Mouse (Mus musculus) heart, embryonic 16.5 days (tissue): ENCODE measurements around the gene Srgn. TPM values are rescaled to one million over a fixed set of nuclear protein-coding genes. Genes with fewer than 3 reads are reported as not detected.

Experiments used
- ATAC-seq: fragments of 200-750 bp; cut with Nextera tagmentation; replicated peaks from 2 replicates; pipeline ENCODE4 v1.8.0; 2017; ENCODE audit warnings: moderate number of reproducible peaks; ENCODE audit not compliant: insufficient read depth, low FRiP score; ENCODE audit errors: extremely low read depth
- H3K27ac ChIP-seq: fragments of 300-500 bp; sonication (generic); 2 replicates; pipeline ENCODE4 v1.5.1; 2014; ENCODE audit warnings: mild to moderate bottlenecking, low read length, control low read depth, moderate library complexity
- H3K27me3 ChIP-seq: fragments of 300-500 bp; sonication (generic); 2 replicates; pipeline ENCODE4 v1.6.1; 2014; ENCODE audit warnings: low read length, mixed read lengths; ENCODE audit not compliant: control insufficient read depth, insufficient read depth
- H3K36me3 ChIP-seq: fragments of 300-500 bp; sonication (generic); 2 replicates; pipeline ENCODE4 v1.6.1; 2014; ENCODE audit not compliant: control insufficient read depth, insufficient read depth
- H3K4me1 ChIP-seq: fragments of 300-500 bp; sonication (generic); 2 replicates; pipeline ENCODE4 v1.6.1; 2014; ENCODE audit warnings: low read length, mixed read lengths; ENCODE audit not compliant: control insufficient read depth, insufficient read depth
- H3K4me2 ChIP-seq: fragments of 300-500 bp; sonication (generic); 2 replicates; pipeline ENCODE4 v1.6.1; 2014; ENCODE audit warnings: low read depth, mild to moderate bottlenecking, control low read depth, low read length
- H3K4me3 ChIP-seq: fragments of 300-500 bp; sonication (generic); 2 replicates; pipeline ENCODE4 v1.5.1; 2014; ENCODE audit warnings: mild to moderate bottlenecking, control low read depth, low read length
- H3K9ac ChIP-seq: fragments of 300-500 bp; sonication (generic); 2 replicates; pipeline ENCODE4 v1.6.1; 2014; ENCODE audit warnings: low read length, control low read depth
- H3K9me3 ChIP-seq: fragments of 300-500 bp; sonication (generic); replicated peaks from 2 replicates; pipeline ENCODE4 v1.6.1; 2016; ENCODE audit warnings: low read length; ENCODE audit not compliant: control insufficient read depth
- WGBS: fragments of 180-500 bp; shearing (Covaris S2); extraction: QIAGEN DNeasy Blood & Tissue Kit; methylation state at CpG from one replicate; pipeline ENCODE4 v1.1.7; 2014; 5-methylcytosine and 5-hydroxymethylcytosine counted together
- polyA plus RNA-seq: library from polyadenylated mRNA; unstranded; fragments of >200 nt; fragmentation: Nextera tagmentation; extraction: Ambion mirVana; gene quantifications from 2 replicates; pipeline ENCODE4 v1.2.1, GENCODE M21; 2015

Gene Srgn
- polyA plus RNA-seq, 1 experiment from 2014 or later = 28.8 TPM

DNA sequence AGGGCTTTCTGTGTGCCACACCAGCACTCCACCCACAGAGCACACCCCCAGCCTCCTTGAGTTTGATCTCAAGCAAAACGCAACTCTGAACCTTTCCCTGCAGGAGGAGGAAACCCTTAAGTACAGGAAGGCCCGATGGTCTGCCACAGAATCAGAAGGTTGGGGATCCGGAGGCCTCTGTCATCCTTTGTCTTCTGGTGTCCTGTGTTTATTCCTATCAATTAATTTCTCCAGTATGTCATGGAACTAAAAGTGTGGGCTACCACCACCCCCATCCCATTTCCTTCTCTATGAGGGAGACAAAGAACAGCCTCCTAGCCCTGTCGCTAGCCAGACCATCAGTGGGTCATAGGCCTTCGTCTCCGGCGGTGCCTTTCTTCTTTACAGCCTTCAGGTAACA lies 7.3 kb upstream of the Srgn start:
- H3K9me3 ChIP-seq = no peaks in the 10 kb centered on the region
- H3K36me3 ChIP-seq = no peaks in the 10 kb centered on the region
- WGBS = 73% methylated on average over 7 of the region's 7 CpGs
- ATAC-seq = no peak
- no peak overlapping the region for H3K27ac ChIP-seq
- no peak overlapping the region for H3K9ac ChIP-seq
- H3K4me2 ChIP-seq = no peak overlapping the region
- H3K4me1 ChIP-seq = peaks cover 2% of the 10 kb centered on the region; the same call in 1 of the 2 replicates
- H3K27me3 ChIP-seq = no peaks in the 10 kb centered on the region
- H3K4me3 ChIP-seq = no peak overlapping the region

DNA sequence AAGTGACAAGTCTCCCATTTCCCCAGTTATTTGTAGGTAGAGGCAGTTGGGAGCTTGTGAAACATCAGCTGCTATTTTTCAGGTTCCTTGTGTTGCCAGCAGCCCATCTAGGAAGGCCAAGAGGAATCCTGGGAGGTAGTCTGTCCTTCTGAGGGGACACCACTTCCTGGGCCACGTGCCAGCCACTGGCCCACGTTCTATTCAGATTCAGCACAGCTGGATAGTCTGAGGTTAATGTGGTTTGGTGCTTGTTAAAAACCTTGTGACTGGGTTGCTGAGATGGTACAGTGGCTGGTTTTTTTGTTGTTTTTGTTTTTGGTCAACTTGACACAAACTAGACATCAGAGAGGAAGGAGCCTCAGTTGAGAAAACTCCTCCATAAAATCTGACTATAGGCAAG lies 5.6 kb upstream of the Srgn start:
- Histone ChIP-seq H3K9me3 (no peaks in the 10 kb centered on the region), H3K4me2 (no peak overlapping the region), H3K4me3 (no peak overlapping the region), H3K27ac (no peak overlapping the region), H3K4me1 (peaks cover 2% of the 10 kb centered on the region; the same call in 1 of the 2 replicates), H3K9ac (no peak overlapping the region), H3K27me3 (no peaks in the 10 kb centered on the region), H3K36me3 (no peaks in the 10 kb centered on the region)
- 36% methylated on average over 2 of the region's 2 CpGs for WGBS
- ATAC-seq = no peak

DNA sequence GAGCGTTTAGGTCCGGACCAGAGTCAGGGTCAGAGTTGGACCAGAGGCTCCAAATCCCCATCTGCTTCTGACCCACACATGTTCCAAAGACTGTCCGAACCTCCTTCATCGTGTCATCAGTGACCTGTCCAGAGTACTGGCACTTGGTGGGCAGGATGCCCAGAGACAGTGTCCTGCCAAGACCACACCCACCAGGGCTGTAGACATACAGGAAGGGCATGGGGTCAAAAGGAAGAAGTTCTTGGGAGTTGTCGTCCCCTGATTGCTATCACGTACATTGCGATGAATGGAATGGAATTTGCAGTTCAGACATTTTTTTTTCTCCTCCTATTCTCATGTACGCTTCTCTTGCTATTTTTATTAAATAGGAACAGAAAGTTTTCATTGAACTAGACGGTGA lies 2.9 kb upstream of the Srgn start:
- 54% methylated on average over 9 of the region's 9 CpGs for WGBS
- peaks cover 2% of the 10 kb centered on the region; the same call in 1 of the 2 replicates for H3K4me1 ChIP-seq
- no peaks in the 10 kb centered on the region for H3K27me3 ChIP-seq
- H3K4me2 ChIP-seq = no peak overlapping the region
- H3K27ac ChIP-seq = no peak overlapping the region
- no peak overlapping the region for H3K9ac ChIP-seq
- H3K4me3 ChIP-seq = no peak overlapping the region
- H3K36me3 ChIP-seq = no peaks in the 10 kb centered on the region
- H3K9me3 ChIP-seq = no peaks in the 10 kb centered on the region
- no peak for ATAC-seq

DNA sequence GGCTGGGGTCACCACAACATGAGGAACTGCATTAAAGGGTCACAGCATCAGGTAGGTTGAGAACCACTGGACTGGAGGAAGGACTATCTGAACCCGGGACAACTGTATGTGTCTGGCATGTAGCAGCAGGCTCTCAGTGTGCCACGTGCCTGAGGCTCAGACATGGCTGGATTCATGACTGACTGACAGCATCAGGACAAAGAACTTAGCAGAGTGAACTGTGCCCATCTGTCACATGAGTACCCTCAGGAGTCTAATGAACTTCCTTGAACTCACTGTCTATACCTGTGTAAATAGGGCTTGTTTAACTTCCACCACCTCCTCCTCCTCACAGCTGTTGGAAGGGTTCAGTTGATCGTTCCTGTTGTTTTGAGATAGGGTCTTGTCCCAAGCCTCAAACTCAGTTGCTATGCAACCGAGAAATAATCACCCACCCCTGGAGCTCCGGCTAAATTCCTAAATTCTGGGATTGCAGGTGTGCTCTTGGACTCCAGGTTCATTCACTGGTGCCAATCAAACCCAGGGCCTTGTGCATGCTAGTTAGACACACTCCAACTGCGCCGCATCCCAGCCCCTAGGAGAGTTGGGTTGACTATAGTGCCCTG lies 4.8 kb downstream of the Srgn start:
- Histone ChIP-seq H3K27me3 (no peaks in the 10 kb centered on the region), H3K4me3 (no peak overlapping the region), H3K4me1 (no peaks in the 10 kb centered on the region), H3K9ac (no peak overlapping the region), H3K36me3 (no peaks in the 10 kb centered on the region), H3K27ac (no peak overlapping the region), H3K9me3 (no peaks in the 10 kb centered on the region), H3K4me2 (no peak overlapping the region)
- 70% methylated on average over 7 of the region's 7 CpGs for WGBS
- ATAC-seq = no peak

DNA sequence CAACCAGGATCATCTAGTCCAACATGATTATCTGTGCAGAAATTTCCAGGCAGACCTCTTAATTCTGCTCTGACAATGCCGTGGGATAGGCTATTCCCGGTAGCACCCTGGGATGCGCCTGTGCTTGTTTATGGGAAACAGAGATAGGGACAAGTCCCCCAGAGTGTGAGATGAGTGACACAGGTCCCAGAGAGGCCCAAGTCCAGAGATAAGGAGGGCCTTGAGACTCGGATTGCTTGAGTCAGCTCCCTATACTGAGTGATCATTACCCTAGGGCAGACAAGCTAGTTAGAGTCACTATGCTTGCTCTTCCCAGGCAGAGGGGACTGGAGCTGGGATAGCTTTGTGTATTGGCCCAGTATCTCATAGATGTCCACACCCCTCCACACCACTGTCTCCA lies 5.5 kb downstream of the Srgn start:
- Histone ChIP-seq H3K9ac (no peak overlapping the region), H3K4me2 (no peak overlapping the region), H3K4me1 (no peaks in the 10 kb centered on the region), H3K27me3 (no peaks in the 10 kb centered on the region), H3K4me3 (no peak overlapping the region), H3K9me3 (no peaks in the 10 kb centered on the region), H3K36me3 (no peaks in the 10 kb centered on the region), H3K27ac (no peak overlapping the region)
- no peak for ATAC-seq
- 27% methylated on average over 4 of the region's 4 CpGs for WGBS

DNA sequence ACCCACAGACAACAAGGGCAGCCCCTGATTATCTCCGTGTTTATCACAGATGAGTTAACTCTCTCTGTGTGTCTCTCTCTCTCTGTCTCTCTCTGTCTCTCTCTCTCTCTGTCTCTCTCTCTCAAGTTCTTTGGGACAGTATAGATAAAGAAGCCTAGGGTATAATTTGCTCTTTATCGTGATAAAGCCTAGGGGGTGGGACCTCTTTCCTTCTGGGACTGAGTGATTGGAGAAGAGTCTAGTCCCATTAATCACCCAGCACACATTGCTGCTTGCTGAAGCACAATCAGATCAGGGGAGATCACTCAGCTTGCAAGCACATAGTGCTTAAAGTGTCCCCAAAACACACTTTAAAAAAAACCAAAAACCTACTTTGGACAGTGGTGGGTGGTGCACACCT lies 6.3 kb downstream of the Srgn start:
- H3K4me1 ChIP-seq = no peaks in the 10 kb centered on the region
- no peaks in the 10 kb centered on the region for H3K9me3 ChIP-seq
- H3K4me3 ChIP-seq = no peak overlapping the region
- no peak overlapping the region for H3K4me2 ChIP-seq
- no peak for ATAC-seq
- no peak overlapping the region for H3K9ac ChIP-seq
- H3K36me3 ChIP-seq = no peaks in the 10 kb centered on the region
- 52% methylated on average over 2 of the region's 2 CpGs for WGBS
- no peaks in the 10 kb centered on the region for H3K27me3 ChIP-seq
- H3K27ac ChIP-seq = no peak overlapping the region

DNA sequence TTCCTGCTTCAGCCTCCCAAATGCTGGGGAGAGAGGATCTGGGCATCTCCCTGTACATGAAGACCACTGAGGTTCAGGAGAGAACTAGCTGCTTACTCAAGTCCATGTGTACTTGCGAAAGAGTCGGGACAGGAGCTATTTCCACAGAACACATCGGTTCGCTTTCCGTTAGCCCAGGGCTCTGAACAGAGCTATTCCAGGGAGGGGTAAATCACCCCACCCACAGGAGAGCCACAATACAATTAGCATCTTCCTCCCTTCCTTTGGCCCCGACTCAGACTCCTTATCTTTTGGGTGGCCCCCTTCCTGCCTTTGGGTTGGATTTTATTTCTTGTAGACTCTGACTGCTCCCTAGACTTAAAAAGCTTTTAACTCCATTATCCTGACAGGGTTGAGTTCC lies 9.7 kb downstream of the Srgn start:
- H3K27me3 ChIP-seq = no peaks in the 10 kb centered on the region
- no peak overlapping the region for H3K9ac ChIP-seq
- ATAC-seq = no peak
- WGBS = 69% methylated on average over 6 of the region's 6 CpGs
- no peak overlapping the region for H3K4me3 ChIP-seq
- no peak overlapping the region for H3K27ac ChIP-seq
- H3K36me3 ChIP-seq = no peaks in the 10 kb centered on the region
- no peaks in the 10 kb centered on the region for H3K9me3 ChIP-seq
- no peaks in the 10 kb centered on the region for H3K4me1 ChIP-seq
- H3K4me2 ChIP-seq = no peak overlapping the region

DNA sequence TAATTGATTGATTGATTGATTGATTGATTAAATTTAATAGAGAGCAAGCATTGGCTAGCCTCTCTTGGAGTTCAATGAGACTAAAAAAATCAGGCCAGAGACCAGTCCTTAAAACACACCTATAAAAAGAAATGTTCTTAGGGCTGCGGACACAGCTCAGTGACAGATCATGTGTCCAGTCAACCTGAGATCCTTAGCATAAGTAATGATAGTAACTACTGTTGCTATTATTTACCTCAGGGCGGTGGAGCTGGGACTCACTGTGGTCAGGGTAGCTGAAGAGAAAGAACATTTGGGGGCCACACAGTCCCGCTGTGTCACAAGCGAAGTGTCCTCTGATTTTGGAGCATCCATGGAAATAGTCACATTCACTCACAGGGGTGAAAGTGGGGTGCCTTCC lies 14.4 kb downstream of the Srgn start:
- WGBS = 84% methylated on average over 4 of the region's 4 CpGs
- Histone ChIP-seq H3K9me3 (no peaks in the 10 kb centered on the region), H3K36me3 (no peaks in the 10 kb centered on the region), H3K27ac (no peak overlapping the region), H3K27me3 (no peaks in the 10 kb centered on the region), H3K9ac (no peak overlapping the region), H3K4me1 (0 out of 2 replicates have a peak, but pooled peaks cover 2% of the 10 kb centered on the region), H3K4me3 (no peak overlapping the region), H3K4me2 (no peak overlapping the region)
- no peak for ATAC-seq

DNA sequence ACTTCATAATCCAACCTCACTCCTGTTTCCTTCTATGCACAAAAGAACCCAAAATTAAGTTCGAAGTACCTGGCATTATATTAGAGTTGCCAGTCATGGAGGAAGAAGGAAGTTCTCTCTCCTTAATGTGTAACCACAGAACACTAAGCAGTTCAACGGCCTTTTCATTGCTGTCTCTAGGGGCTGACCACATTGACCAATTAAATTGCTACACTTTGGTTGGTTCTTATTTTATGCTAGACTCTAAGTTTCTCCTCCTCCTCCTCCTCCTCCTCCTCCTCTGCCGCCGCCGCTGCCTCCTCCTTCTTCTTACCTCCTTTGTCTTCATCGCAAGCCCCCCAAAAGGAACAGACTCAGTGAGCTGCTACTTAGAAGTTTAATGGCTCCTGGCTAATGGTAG lies 15.7 kb downstream of the Srgn start:
- Histone ChIP-seq H3K9ac (no peak overlapping the region), H3K4me1 (0 out of 2 replicates have a peak, but pooled peaks cover 2% of the 10 kb centered on the region), H3K9me3 (no peaks in the 10 kb centered on the region), H3K4me3 (no peak overlapping the region), H3K4me2 (no peak overlapping the region), H3K27me3 (no peaks in the 10 kb centered on the region), H3K27ac (no peak overlapping the region), H3K36me3 (no peaks in the 10 kb centered on the region)
- no peak for ATAC-seq
- 66% methylated on average over 6 of the region's 6 CpGs for WGBS
